Mouse (Mus musculus): ENCODE measurements at regions not wholly inside any gene's neighbourhood (a gene's known extent, or its start where the extent isn't known, plus 50 kb on each side); places are given as distances from the start of the nearest gene placed in this dataset.

DNA sequence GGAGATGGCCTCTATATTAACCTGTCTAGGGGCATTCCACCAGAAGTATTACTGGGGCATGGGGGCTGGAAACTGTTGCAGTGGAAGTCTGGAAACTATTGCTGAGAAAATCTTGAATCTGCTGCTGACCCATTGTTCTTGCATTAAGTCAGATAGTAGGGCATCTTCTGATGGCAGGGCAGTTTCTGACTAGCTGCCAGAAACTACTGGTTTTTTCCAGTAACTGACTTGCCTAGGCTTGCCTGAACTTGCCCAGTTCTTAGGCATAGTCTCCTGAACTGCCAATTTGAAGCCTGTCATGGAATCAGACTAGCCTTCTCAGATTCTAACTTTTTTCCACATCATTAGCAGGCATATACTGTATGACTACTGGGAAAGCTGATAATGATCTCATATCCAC is 97.3 kb upstream of the Trim24 start:
- no peaks in the 10 kb centered on the region for H3K27me3 ChIP-seq (replicated peaks)
- no peaks in the 10 kb centered on the region for H3K79me2 ChIP-seq (replicated peaks; ENCODE audit: control insufficient read depth, extremely low read depth, insufficient read depth, poor library complexity, severe bottlenecking)
- DNase-seq (ENCODE audit: extremely low read depth) = peak; percentile 40
- peaks cover 4 to 20% of the 10 kb centered on the region in 2 experiments for H3K4me1 ChIP-seq (ENCODE audit: control insufficient read depth in 1 of 2, insufficient read depth in 2 of 2)
- no peak overlapping the region for H3K9ac ChIP-seq (ENCODE audit: insufficient read depth, low read depth)
- dilution Hi-C loops (cut with MboI; ENCODE audit: extremely low pct_ligation_motif_present, extremely low pct_unique_long_range_greater_than_20kb, low sequenced_read_pairs) = no loop called here
- H3K27ac ChIP-seq (ENCODE audit: insufficient read depth, low read depth) = 0 out of 2 replicates have a peak overlapping the region, but pooled peaks have one; percentile 11
- H3K4me2 ChIP-seq (ENCODE audit: insufficient read depth, low read depth, poor library complexity, severe bottlenecking) = no peak overlapping the region
- in situ Hi-C loops (cut with MboI; ENCODE audit: low pct_ligation_motif_present, low pct_unique_long_range_greater_than_20kb, low sequenced_read_pairs) = no loop called here
- no peaks in the 10 kb centered on the region for H3K36me3 ChIP-seq (replicated peaks in 1 of 2; ENCODE audit: control insufficient read depth in 1 of 2, insufficient read depth in 1 of 2, low read length in 1 of 2)
- no peaks in the 10 kb centered on the region for H3K9me3 ChIP-seq (replicated peaks; ENCODE audit: low read length)
- H3K4me3 ChIP-seq (replicated peaks in 1 of 3; ENCODE audit: low read depth in 2 of 3, low read length in 2 of 3, poor library complexity in 1 of 3) = no peak overlapping the region
- TF ChIP-seq ZKSCAN1 (IDR thresholded peaks at IDR 0.05; ENCODE audit: borderline replicate concordance, low read depth, low read length) = peak; percentile 78
- TF ChIP-seq CHD1 (IDR thresholded peaks at IDR 0.05; ENCODE audit: low read depth, low read length) = peak; percentile 99
- TF ChIP-seq TCF12 (IDR thresholded peaks at IDR 0.05; ENCODE audit: low read depth, low read length) = 0 out of 2 replicates have a peak, but pooled peaks have one; percentile 25
- no peak for TF ChIP-seq ETS1 (conservative IDR thresholded peaks at IDR 0.05; ENCODE audit: low read depth, low read length)
- TF ChIP-seq IRF4 (IDR thresholded peaks at IDR 0.05; ENCODE audit: low read depth, low read length) = 0 out of 2 replicates have a peak, but pooled peaks have one; percentile 18
- peak; percentile 60 for TF ChIP-seq EP300 (IDR thresholded peaks at IDR 0.05; ENCODE audit: low read length)

DNA sequence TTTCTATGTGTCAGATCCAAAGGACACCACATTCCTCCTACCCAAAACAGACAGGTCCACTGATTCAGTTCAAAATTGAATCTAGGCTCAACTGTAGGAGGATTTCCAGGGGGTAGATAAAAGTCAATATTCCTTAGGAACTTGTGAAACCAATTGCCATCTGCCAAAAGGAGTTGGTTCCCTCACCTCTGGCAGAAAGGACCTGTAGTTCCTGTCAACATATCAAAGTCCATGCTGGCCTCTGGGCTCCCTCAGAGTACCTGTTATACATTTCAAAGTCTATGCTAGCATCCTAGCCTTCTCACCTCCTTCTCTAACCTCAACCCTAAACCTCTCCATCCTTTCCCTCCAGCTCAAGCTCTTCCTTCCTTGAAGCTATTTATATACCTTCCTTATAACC is 95.5 kb upstream of the Trim24 start:
- no peak overlapping the region for H3K9ac ChIP-seq (ENCODE audit: insufficient read depth, low read depth)
- H3K27me3 ChIP-seq (replicated peaks) = no peaks in the 10 kb centered on the region
- H3K4me2 ChIP-seq (ENCODE audit: insufficient read depth, low read depth, poor library complexity, severe bottlenecking) = no peak overlapping the region
- no peak overlapping the region for H3K27ac ChIP-seq (ENCODE audit: insufficient read depth, low read depth)
- no peaks in the 10 kb centered on the region for H3K36me3 ChIP-seq (replicated peaks in 1 of 2; ENCODE audit: control insufficient read depth in 1 of 2, insufficient read depth in 1 of 2, low read length in 1 of 2)
- dilution Hi-C loops (cut with MboI; ENCODE audit: extremely low pct_ligation_motif_present, extremely low pct_unique_long_range_greater_than_20kb, low sequenced_read_pairs) = no loop called here
- TF ChIP-seq MAX (IDR thresholded peaks at IDR 0.05; ENCODE audit: low read length) = no peak
- no peak for TF ChIP-seq RCOR1 (conservative IDR thresholded peaks at IDR 0.05; ENCODE audit: low read depth, low read length)
- no peak for TF ChIP-seq MAFK (IDR thresholded peaks at IDR 0.05; ENCODE audit: insufficient replicate concordance, low read length)
- TF ChIP-seq CHD1 (IDR thresholded peaks at IDR 0.05; ENCODE audit: low read depth, low read length) = no peak
- TF ChIP-seq BHLHE40 (IDR thresholded peaks at IDR 0.05; ENCODE audit: low read depth, low read length) = no peak
- no peak for TF ChIP-seq MAZ (IDR thresholded peaks at IDR 0.05; ENCODE audit: low read depth, low read length)
- no peaks in the 10 kb centered on the region for H3K9me3 ChIP-seq (replicated peaks; ENCODE audit: low read length)
- H3K79me2 ChIP-seq (replicated peaks; ENCODE audit: control insufficient read depth, extremely low read depth, insufficient read depth, poor library complexity, severe bottlenecking) = no peaks in the 10 kb centered on the region
- DNase-seq (ENCODE audit: extremely low read depth) = no peak
- peaks cover 4 to 20% of the 10 kb centered on the region in 2 experiments for H3K4me1 ChIP-seq (ENCODE audit: control insufficient read depth in 1 of 2, insufficient read depth in 2 of 2)
- in situ Hi-C loops (cut with MboI; ENCODE audit: low pct_ligation_motif_present, low pct_unique_long_range_greater_than_20kb, low sequenced_read_pairs) = no loop called here
- no peak overlapping the region for H3K4me3 ChIP-seq (replicated peaks in 1 of 3; ENCODE audit: low read depth in 2 of 3, low read length in 2 of 3, poor library complexity in 1 of 3)

DNA sequence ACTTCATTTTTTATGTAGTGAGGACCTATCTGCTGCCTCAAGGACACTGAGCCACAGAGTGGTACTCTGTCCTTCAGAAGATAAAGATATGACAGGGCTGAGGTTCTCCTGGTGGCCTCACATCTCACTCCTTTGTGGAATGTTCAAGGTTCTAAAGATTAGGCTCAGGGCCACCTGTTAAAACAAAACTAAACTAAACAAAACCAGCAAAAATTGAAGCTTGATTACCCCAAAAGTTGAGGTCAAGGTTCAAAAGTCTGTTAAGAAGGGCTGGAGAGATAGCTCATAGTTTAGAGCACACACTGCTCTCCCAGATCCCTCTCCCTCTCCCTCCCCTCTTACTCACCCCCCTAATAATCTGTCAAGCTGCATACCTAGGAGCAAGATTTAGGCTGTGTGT is 90.7 kb upstream of the Trim24 start:
- Histone ChIP-seq H3K36me3 (replicated peaks in 1 of 2; ENCODE audit: control insufficient read depth in 1 of 2, insufficient read depth in 1 of 2, low read length in 1 of 2) (no peaks in the 10 kb centered on the region), H3K4me2 (ENCODE audit: insufficient read depth, low read depth, poor library complexity, severe bottlenecking) (no peak overlapping the region), H3K4me3 (replicated peaks in 1 of 3; ENCODE audit: low read depth in 2 of 3, low read length in 2 of 3, poor library complexity in 1 of 3) (no peak overlapping the region), H3K9ac (ENCODE audit: insufficient read depth, low read depth) (no peak overlapping the region), H3K9me3 (replicated peaks; ENCODE audit: low read length) (peaks cover 8% of the 10 kb centered on the region), H3K4me1 (ENCODE audit: control insufficient read depth in 1 of 2, insufficient read depth in 2 of 2) (no peaks in the 10 kb centered on the region), H3K27me3 (replicated peaks) (no peaks in the 10 kb centered on the region), H3K27ac (ENCODE audit: insufficient read depth, low read depth) (no peak overlapping the region), H3K79me2 (replicated peaks; ENCODE audit: control insufficient read depth, extremely low read depth, insufficient read depth, poor library complexity, severe bottlenecking) (no peaks in the 10 kb centered on the region)
- no peak for DNase-seq (ENCODE audit: extremely low read depth)
- in situ Hi-C loops (cut with MboI; ENCODE audit: low pct_ligation_motif_present, low pct_unique_long_range_greater_than_20kb, low sequenced_read_pairs) (no loop called here), dilution Hi-C loops (cut with MboI; ENCODE audit: extremely low pct_ligation_motif_present, extremely low pct_unique_long_range_greater_than_20kb, low sequenced_read_pairs) (no loop called here)
- no peak for TF ChIP-seq USF1 (IDR thresholded peaks at IDR 0.05; ENCODE audit: low read depth, low read length)
- no peak for TF ChIP-seq MXI1 (IDR thresholded peaks at IDR 0.05; ENCODE audit: low read depth, low read length)
- no peak for TF ChIP-seq MYC (IDR thresholded peaks at IDR 0.05; ENCODE audit: low read depth, low read length)
- no peak for TF ChIP-seq POLR2AphosphoS2 (IDR thresholded peaks at IDR 0.05; ENCODE audit: low read depth, low read length)
- TF ChIP-seq ETS1 (conservative IDR thresholded peaks at IDR 0.05; ENCODE audit: low read depth, low read length) = no peak
